Mouse (Mus musculus) heart, adult 2 months (tissue): ENCODE results near the gene Pnpla8. TPM values are rescaled to one million over a fixed set of nuclear protein-coding genes. Genes with fewer than 3 reads are reported as not detected.

Experiments used
- DNase-seq, 2 experiments: peaks; one replicate each; pipeline ENCODE4 v3.0.0; 2021
- H3K27ac ChIP-seq: fragments of 200-600 bp; 2 replicates; pipeline ENCODE4 v1.8.1; 2022
- H3K27me3 ChIP-seq: fragments of 200-500 bp; 2 replicates; pipeline ENCODE4 v1.6.1; 2012; ENCODE audit warnings: mild to moderate bottlenecking, low read length, inconsistent platforms, mixed read lengths; ENCODE audit not compliant: control insufficient read depth, insufficient read depth
- H3K36me3 ChIP-seq: fragments of 200-500 bp; 2 replicates; pipeline ENCODE4 v1.6.1; 2012; ENCODE audit warnings: low read length, inconsistent platforms; ENCODE audit not compliant: control insufficient read depth, insufficient read depth
- H3K4me1 ChIP-seq: fragments of 200-500 bp; 2 replicates; pipeline ENCODE4 v1.6.1; 2011; ENCODE audit warnings: low read length; ENCODE audit not compliant: control insufficient read depth, insufficient read depth
- H3K4me3 ChIP-seq: fragments of 200-600 bp; 2 replicates; pipeline ENCODE4 v1.8.1; 2022
- H3K79me2 ChIP-seq: fragments of 200-500 bp; replicated peaks from 2 replicates; pipeline ENCODE4 v1.6.1; 2012; ENCODE audit warnings: mild to moderate bottlenecking, inconsistent platforms, low read length, moderate library complexity, mixed read lengths; ENCODE audit not compliant: control insufficient read depth, insufficient read depth
- H3K9ac ChIP-seq: fragments of 200-500 bp; 2 replicates; pipeline ENCODE4 v1.6.1; 2012; ENCODE audit warnings: low read depth, mild to moderate bottlenecking, control low read depth, inconsistent platforms, low read length, mixed read lengths
- CTCF ChIP-seq: fragments of 200-600 bp; IDR thresholded peaks from 2 replicates; pipeline ENCODE4 v1.8.1; 2022; ENCODE audit warnings: antibody characterized with exemption, mild to moderate bottlenecking, moderate library complexity
- EP300 ChIP-seq: fragments of 200-500 bp; IDR thresholded peaks from 2 replicates; pipeline ENCODE4 v1.6.1; 2011; ENCODE audit warnings: low read depth, low read length, control low read depth; ENCODE audit not compliant: insufficient read depth
- POLR2A ChIP-seq: fragments of 200-500 bp; IDR thresholded peaks from 2 replicates; pipeline ENCODE4 v1.6.1; 2011; ENCODE audit warnings: mild to moderate bottlenecking, low read depth, low read length, control low read depth; ENCODE audit not compliant: insufficient read depth
- WGBS: fragments of 180-500 bp; shearing (Covaris S2); methylation state at CpG from one replicate; pipeline ENCODE4 v1.1.7; 2018; 5-methylcytosine and 5-hydroxymethylcytosine counted together
- intact Hi-C: fragments of 180-260 bp; cut with DNase I; formaldehyde crosslinking; loops from one replicate; pipeline ENCODE4 v1.15.1; 2025
- polyA plus RNA-seq: library from polyadenylated mRNA; depleted of rRNA; stranded (reverse); fragments of >200 nt; gene quantifications from 2 replicates; pipeline ENCODE4 v1.2.3, GENCODE M21; 2012
- total RNA-seq, 2 experiments: library from RNA; stranded (reverse); gene quantifications; 2 replicates each; pipeline ENCODE4 v1.2.3; 2021

The Pnpla8 gene
- total and polyA plus RNA-seq, 3 experiments = 26.7 to 162 (median 132) TPM

DNA sequence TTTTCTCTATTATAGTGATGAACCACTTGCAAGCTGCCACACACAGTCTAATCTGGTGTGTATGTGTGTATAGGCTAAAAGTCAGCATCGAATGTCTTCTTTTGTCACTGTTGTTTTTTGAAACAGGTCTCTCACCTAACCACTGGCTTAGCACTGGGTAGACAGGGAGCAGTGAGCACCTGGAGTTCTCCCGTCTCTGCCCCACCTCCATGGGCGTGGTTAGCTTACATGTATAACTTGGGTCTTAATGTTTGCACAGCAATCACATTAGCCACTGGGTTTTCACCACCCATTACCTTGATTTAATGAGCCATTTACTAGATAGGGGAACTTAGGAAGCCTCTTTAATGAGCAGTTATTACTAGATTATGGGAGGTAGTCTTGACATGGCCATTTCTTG is 60.4 kb downstream of the Pnpla8 start:
- no peaks in the 10 kb centered on the region for H3K27me3 ChIP-seq
- 90% methylated on average over 3 of the region's 3 CpGs for WGBS

DNA sequence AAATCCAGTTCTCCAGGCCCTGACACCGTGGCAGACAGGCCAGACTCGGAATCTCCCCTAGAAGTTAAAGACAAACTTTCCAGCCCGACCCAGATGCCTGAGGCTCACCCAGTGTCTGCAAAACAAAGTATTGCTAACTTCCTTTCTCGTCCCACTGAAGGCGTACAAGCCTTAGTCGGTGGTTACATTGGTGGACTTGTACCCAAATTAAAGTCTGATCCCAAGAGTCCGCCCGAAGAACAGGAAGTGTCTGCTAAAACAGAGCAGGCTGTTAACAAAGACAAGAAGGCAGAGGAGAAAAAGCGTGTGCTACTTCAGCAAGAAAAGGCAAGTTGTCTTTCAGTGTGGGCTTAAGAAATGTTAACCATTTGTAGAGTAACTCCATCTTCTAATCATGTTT is 62.2 kb downstream of the Pnpla8 start:
- H3K9ac ChIP-seq = peak overlapping the region; percentile 22
- H3K27me3 ChIP-seq = no peaks in the 10 kb centered on the region
- WGBS = 32% methylated on average over 9 of the region's 9 CpGs
- peaks cover 2% of the 10 kb centered on the region for H3K79me2 ChIP-seq
- H3K4me3 ChIP-seq = peak overlapping the region; percentile 3; the same call in 1 of the 2 replicates
- H3K36me3 ChIP-seq = peaks cover 9% of the 10 kb centered on the region
- peak overlapping the region; percentile 40 for H3K27ac ChIP-seq
- TF ChIP-seq EP300 (no peak), POLR2A (no peak), CTCF (no peak)
- intact Hi-C loops = no loop called here
- H3K4me1 ChIP-seq = peaks cover 2% of the 10 kb centered on the region
- DNase-seq = peak in 1 of 2 experiments; percentile 15

More for the DNA sequence above, 60.4 kb downstream of the Pnpla8 start:
- TF ChIP-seq POLR2A (no peak), EP300 (no peak)
- no peak overlapping the region for H3K9ac ChIP-seq
- intact Hi-C loops = no loop called here
- no peak overlapping the region for H3K4me3 ChIP-seq
- no peak for DNase-seq
- H3K36me3 ChIP-seq = peaks cover 11% of the 10 kb centered on the region
- no peak overlapping the region for H3K27ac ChIP-seq
- peaks cover 3% of the 10 kb centered on the region for H3K4me1 ChIP-seq
- peaks cover 4% of the 10 kb centered on the region for H3K79me2 ChIP-seq

DNA sequence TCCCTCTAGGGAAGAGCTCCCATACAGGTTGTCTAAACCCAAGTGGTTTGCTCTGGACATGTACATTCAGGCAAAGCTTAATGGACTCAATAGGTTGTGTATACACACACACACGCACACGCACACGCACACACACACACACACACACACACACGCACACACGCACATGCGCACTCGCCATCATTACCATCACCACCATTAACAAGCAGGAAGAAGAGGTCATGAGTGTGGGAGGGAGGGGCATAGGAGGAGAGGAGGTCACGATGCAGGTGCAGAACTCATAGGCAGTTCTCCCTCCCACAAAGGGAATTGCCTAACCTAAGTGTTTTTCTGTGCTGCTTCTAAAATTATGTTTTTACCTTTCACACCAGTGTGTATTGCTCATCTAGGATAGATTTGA is 65.8 kb downstream of the Pnpla8 start:
- Histone ChIP-seq H3K4me3 (no peak overlapping the region), H3K27me3 (no peaks in the 10 kb centered on the region), H3K79me2 (no peaks in the 10 kb centered on the region; the same call in 1 of the 2 replicates), H3K4me1 (peaks cover 2% of the 10 kb centered on the region), H3K9ac (no peak overlapping the region), H3K36me3 (peaks cover 11% of the 10 kb centered on the region), H3K27ac (no peak overlapping the region)
- no peak for DNase-seq
- WGBS = 93% methylated on average over 8 of the region's 8 CpGs
- TF ChIP-seq EP300 (no peak), CTCF (no peak), POLR2A (no peak)
- intact Hi-C loops = no loop called here

GRCm38 (mm10) chr12:44292281-44292680 is 71.1 kb downstream of the Pnpla8 start:
- no peak overlapping the region for H3K9ac ChIP-seq
- intact Hi-C loops = no loop called here
- H3K4me3 ChIP-seq = no peak overlapping the region
- H3K27ac ChIP-seq = no peak overlapping the region
- peak; percentile 30 to 40 for DNase-seq
- H3K4me1 ChIP-seq = no peaks in the 10 kb centered on the region
- H3K36me3 ChIP-seq = peaks cover 2% of the 10 kb centered on the region; the same call in 1 of the 2 replicates
- H3K27me3 ChIP-seq = no peaks in the 10 kb centered on the region
- no peak for TF ChIP-seq EP300
- no peak for TF ChIP-seq POLR2A
- TF ChIP-seq CTCF = peak; percentile 95
- H3K79me2 ChIP-seq = no peaks in the 10 kb centered on the region

DNA sequence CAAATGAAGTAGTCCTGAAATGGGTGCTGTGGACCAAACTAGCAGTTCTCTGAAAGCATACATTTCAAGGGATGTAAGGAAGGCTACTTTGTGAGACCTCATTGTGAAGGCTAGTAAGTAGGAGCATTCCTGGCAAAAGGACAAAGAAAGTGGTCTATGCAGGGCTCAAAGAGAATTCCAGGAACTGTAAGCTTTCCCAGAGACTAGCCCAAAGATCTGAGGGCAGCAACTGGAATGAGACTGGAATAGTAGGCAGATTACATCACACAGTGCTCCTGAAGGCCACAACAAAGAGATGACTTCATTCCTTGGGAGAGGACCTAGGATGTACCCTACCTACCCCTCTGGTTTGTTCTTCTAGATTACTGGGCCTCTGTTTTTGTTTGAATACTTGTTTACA is 79.6 kb downstream of the Pnpla8 start:
- no peak overlapping the region for H3K9ac ChIP-seq
- H3K36me3 ChIP-seq = peaks cover 3% of the 10 kb centered on the region
- no peak overlapping the region for H3K27ac ChIP-seq
- intact Hi-C loops = no loop called here
- TF ChIP-seq POLR2A = no peak
- TF ChIP-seq EP300 = no peak
- TF ChIP-seq CTCF = no peak
- H3K4me3 ChIP-seq = no peak overlapping the region
- DNase-seq = no peak
- no peaks in the 10 kb centered on the region for H3K79me2 ChIP-seq
- H3K27me3 ChIP-seq = no peaks in the 10 kb centered on the region
- H3K4me1 ChIP-seq = no peaks in the 10 kb centered on the region

GRCm38 (mm10) chr12:44304012-44304411 is 82.8 kb downstream of the Pnpla8 start:
- 100% methylated on average over 1 of the region's 1 CpGs for WGBS
- peaks cover 7% of the 10 kb centered on the region for H3K36me3 ChIP-seq
- intact Hi-C loops = no loop called here
- no peak overlapping the region for H3K9ac ChIP-seq
- H3K27me3 ChIP-seq = no peaks in the 10 kb centered on the region
- H3K4me3 ChIP-seq = no peak overlapping the region
- no peaks in the 10 kb centered on the region for H3K79me2 ChIP-seq
- H3K4me1 ChIP-seq = no peaks in the 10 kb centered on the region
- no peak for TF ChIP-seq EP300
- no peak for TF ChIP-seq POLR2A
- TF ChIP-seq CTCF = no peak
- DNase-seq = no peak
- H3K27ac ChIP-seq = no peak overlapping the region
